Mouse (Mus musculus): ENCODE measurements around the gene Nanp. TPM values are rescaled to one million over a fixed set of nuclear protein-coding genes. Genes with fewer than 3 reads are reported as not detected.
A peak's percentile ranks its signal among the peaks of the same experiment; 100 is the strongest.

The Nanp gene
- polyA plus RNA-seq, 1 experiment from 2014 or later, result 31.0 TPM

- Histone ChIP-seq H3K9me3 (no peaks in the 10 kb centered on the region), H3K9ac (peak overlapping the region; percentile 89), H3K4me3 (peak overlapping the region; percentile 79), H3K36me3 (replicated peaks) (no peaks in the 10 kb centered on the region), H3K27me3 (replicated peaks) (no peaks in the 10 kb centered on the region), H3K4me2 (peak overlapping the region; percentile 97), H3K27ac (no peak overlapping the region), H3K4me1 (peaks cover 16% of the 10 kb centered on the region)
- WGBS, result 84% methylated on average over 1 of the region's 1 CpGs
- ATAC-seq (replicated peaks), result peak; percentile 80
Measured at GRCm38 (mm10) chr2:151009515-151010085, 29.6 kb downstream of the Nanp start.

- peak overlapping the region; percentile 79 for H3K4me3 ChIP-seq
- H3K36me3 ChIP-seq (replicated peaks), result no peaks in the 10 kb centered on the region
- H3K4me2 ChIP-seq, result peak overlapping the region; percentile 97
- peaks cover 16% of the 10 kb centered on the region for H3K4me1 ChIP-seq
- no peaks in the 10 kb centered on the region for H3K27me3 ChIP-seq (replicated peaks)
- no peaks in the 10 kb centered on the region for H3K9me3 ChIP-seq
- H3K27ac ChIP-seq, result peak overlapping the region; percentile 78
- H3K9ac ChIP-seq, result peak overlapping the region; percentile 89
- ATAC-seq (replicated peaks), result peak; percentile 99
- WGBS, result under 1% methylated on average over 57 of the region's 57 CpGs
Measured at GRCm38 (mm10) chr2:151008939-151009509, 30.2 kb downstream of the Nanp start.

- peak overlapping the region; percentile 89 for H3K9ac ChIP-seq
- no peaks in the 10 kb centered on the region for H3K9me3 ChIP-seq
- no peaks in the 10 kb centered on the region for H3K36me3 ChIP-seq (replicated peaks)
- peak; percentile 70 for ATAC-seq (replicated peaks)
- no peak overlapping the region for H3K27ac ChIP-seq
- peak overlapping the region; percentile 97 for H3K4me2 ChIP-seq
- under 1% methylated on average over 21 of the region's 21 CpGs for WGBS
- H3K4me3 ChIP-seq, result peak overlapping the region; percentile 79
- peaks cover 16% of the 10 kb centered on the region for H3K4me1 ChIP-seq
- no peaks in the 10 kb centered on the region for H3K27me3 ChIP-seq (replicated peaks)
Measured at GRCm38 (mm10) chr2:151008517-151008932, 30.7 kb downstream of the Nanp start.

- no peak for ATAC-seq (replicated peaks)
- Histone ChIP-seq H3K36me3 (replicated peaks) (no peaks in the 10 kb centered on the region), H3K27ac (no peak overlapping the region), H3K4me3 (peak overlapping the region; percentile 79), H3K4me1 (peaks cover 16% of the 10 kb centered on the region), H3K4me2 (peak overlapping the region; percentile 97), H3K27me3 (replicated peaks) (no peaks in the 10 kb centered on the region), H3K9ac (no peak overlapping the region; the same call in 1 of the 2 replicates), H3K9me3 (no peaks in the 10 kb centered on the region)
- WGBS, result 45% methylated on average over 6 of the region's 6 CpGs
Measured at GRCm38 (mm10) chr2:151008006-151008405, 31.2 kb downstream of the Nanp start.

GRCm38 (mm10) chr2:151006281-151006945 is 32.8 kb downstream of the Nanp start:
- 61% methylated on average over 5 of the region's 5 CpGs for WGBS
- peaks cover 16% of the 10 kb centered on the region for H3K4me1 ChIP-seq
- no peak overlapping the region for H3K27ac ChIP-seq
- H3K9me3 ChIP-seq, result no peaks in the 10 kb centered on the region
- ATAC-seq (replicated peaks), result no peak
- no peak overlapping the region for H3K9ac ChIP-seq
- H3K36me3 ChIP-seq (replicated peaks), result no peaks in the 10 kb centered on the region
- no peak overlapping the region for H3K4me2 ChIP-seq
- H3K4me3 ChIP-seq, result no peak overlapping the region
- H3K27me3 ChIP-seq (replicated peaks), result no peaks in the 10 kb centered on the region

GRCm38 (mm10) chr2:151004390-151004789 is 34.8 kb downstream of the Nanp start:
- Histone ChIP-seq H3K27me3 (replicated peaks) (no peaks in the 10 kb centered on the region), H3K36me3 (replicated peaks) (no peaks in the 10 kb centered on the region), H3K27ac (no peak overlapping the region), H3K9me3 (no peaks in the 10 kb centered on the region), H3K4me3 (no peak overlapping the region), H3K4me1 (peaks cover 12% of the 10 kb centered on the region), H3K4me2 (no peak overlapping the region), H3K9ac (no peak overlapping the region)
- WGBS, result 97% methylated on average over 10 of the region's 10 CpGs
- no peak for ATAC-seq (replicated peaks)

DNA sequence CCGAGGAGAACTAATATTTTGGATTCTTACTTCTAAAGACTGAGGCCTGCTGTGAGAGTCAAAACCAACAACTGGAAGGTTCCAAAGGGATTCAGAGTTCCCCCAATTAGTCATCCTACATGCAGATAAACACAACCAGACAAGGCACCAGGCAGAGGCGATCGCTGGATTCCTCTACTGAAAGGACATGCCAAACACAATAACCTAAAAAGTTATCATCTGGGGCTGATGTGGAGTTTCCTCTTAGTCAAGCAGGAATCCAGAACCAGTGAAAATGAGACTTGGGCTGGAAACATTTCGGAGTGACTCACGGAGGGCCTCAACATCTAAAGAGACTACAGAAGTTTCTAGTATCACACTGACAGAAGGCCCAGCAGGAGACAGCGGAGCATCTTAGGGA is 35.4 kb downstream of the Nanp start:
- H3K36me3 ChIP-seq (replicated peaks), result no peaks in the 10 kb centered on the region
- 87% methylated on average over 6 of the region's 6 CpGs for WGBS

GRCm38 (mm10) chr2:151001619-151002175 is 37.5 kb downstream of the Nanp start:
- Histone ChIP-seq H3K9ac (no peak overlapping the region), H3K36me3 (replicated peaks) (no peaks in the 10 kb centered on the region), H3K4me3 (no peak overlapping the region), H3K27me3 (replicated peaks) (no peaks in the 10 kb centered on the region), H3K4me1 (no peaks in the 10 kb centered on the region), H3K4me2 (no peak overlapping the region), H3K27ac (no peak overlapping the region), H3K9me3 (no peaks in the 10 kb centered on the region)
- no peak for ATAC-seq (replicated peaks)
- WGBS, result 86% methylated on average over 5 of the region's 5 CpGs

More for the DNA sequence above, 35.4 kb downstream of the Nanp start:
- no peak overlapping the region for H3K4me2 ChIP-seq
- H3K4me3 ChIP-seq, result no peak overlapping the region
- peaks cover 10% of the 10 kb centered on the region for H3K4me1 ChIP-seq
- H3K27me3 ChIP-seq (replicated peaks), result no peaks in the 10 kb centered on the region
- H3K9ac ChIP-seq, result no peak overlapping the region
- no peak for ATAC-seq (replicated peaks)
- no peaks in the 10 kb centered on the region for H3K9me3 ChIP-seq
- H3K27ac ChIP-seq, result no peak overlapping the region

- peak; percentile 92 for ATAC-seq (replicated peaks)
Measured at GRCm38 (mm10) chr2:151000402-151001178, 38.6 kb downstream of the Nanp start.

DNA sequence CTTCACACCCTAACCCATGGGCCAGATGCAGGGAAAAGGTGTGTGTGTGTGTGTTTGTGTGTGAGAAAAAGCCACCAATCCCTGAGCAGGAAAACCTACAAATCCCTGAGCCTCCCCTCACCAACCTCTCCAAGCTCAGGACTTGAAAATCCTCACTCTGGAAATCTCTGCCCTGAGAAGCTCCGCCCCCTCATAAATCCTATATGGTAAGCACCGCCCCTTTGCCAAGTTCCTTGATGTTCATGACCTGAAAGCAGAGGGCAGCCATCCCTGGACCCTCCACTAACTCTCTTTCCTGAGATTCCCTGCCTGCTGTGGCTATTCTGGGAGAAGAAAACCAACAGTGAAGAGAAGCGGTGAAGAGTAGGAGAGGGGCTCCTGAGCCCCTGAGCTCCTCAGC is 40.2 kb downstream of the Nanp start:
- no peaks in the 10 kb centered on the region for H3K4me1 ChIP-seq
- H3K27ac ChIP-seq, result no peak overlapping the region
- H3K9me3 ChIP-seq, result no peaks in the 10 kb centered on the region
- no peak for ATAC-seq (replicated peaks)
- no peak overlapping the region for H3K9ac ChIP-seq
- H3K27me3 ChIP-seq (replicated peaks), result no peaks in the 10 kb centered on the region
- H3K36me3 ChIP-seq (replicated peaks), result no peaks in the 10 kb centered on the region
- 66% methylated on average over 3 of the region's 3 CpGs for WGBS
- no peak overlapping the region for H3K4me3 ChIP-seq
- no peak overlapping the region for H3K4me2 ChIP-seq

More at GRCm38 (mm10) chr2:151000402-151001178, 38.6 kb downstream of the Nanp start:
- Histone ChIP-seq H3K27me3 (replicated peaks) (no peaks in the 10 kb centered on the region), H3K4me2 (no peak overlapping the region), H3K9ac (no peak overlapping the region), H3K9me3 (no peaks in the 10 kb centered on the region), H3K27ac (no peak overlapping the region), H3K4me3 (no peak overlapping the region), H3K4me1 (no peaks in the 10 kb centered on the region), H3K36me3 (replicated peaks) (no peaks in the 10 kb centered on the region)
- 42% methylated on average over 7 of the region's 7 CpGs for WGBS

GRCm38 (mm10) chr2:150997618-150998017 is 41.6 kb downstream of the Nanp start:
- WGBS, result 63% methylated on average over 5 of the region's 5 CpGs
- no peak for ATAC-seq (replicated peaks)
- H3K9ac ChIP-seq, result no peak overlapping the region
- H3K27me3 ChIP-seq (replicated peaks), result no peaks in the 10 kb centered on the region
- H3K27ac ChIP-seq, result no peak overlapping the region
- no peaks in the 10 kb centered on the region for H3K36me3 ChIP-seq (replicated peaks)
- H3K4me1 ChIP-seq, result no peaks in the 10 kb centered on the region
- H3K4me3 ChIP-seq, result no peak overlapping the region
- H3K4me2 ChIP-seq, result no peak overlapping the region
- no peaks in the 10 kb centered on the region for H3K9me3 ChIP-seq

DNA sequence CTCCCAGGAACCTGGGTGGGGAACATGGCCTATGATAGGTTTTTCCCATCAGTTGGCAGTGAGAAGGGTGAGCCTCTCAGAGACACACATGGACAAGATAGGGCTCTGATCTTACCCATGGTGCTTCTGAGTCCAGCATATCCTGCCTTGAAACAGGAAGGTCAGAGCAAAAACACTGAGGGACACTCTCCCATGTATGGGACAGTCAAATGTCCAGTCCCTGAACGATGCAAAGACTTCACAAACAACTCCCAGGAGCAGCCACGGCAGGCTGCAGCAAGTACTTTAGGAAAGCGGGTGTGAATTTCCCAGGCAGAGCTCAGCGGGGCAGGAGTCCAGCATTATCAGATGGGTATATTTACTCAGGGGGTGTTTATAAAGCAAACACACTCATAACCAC is 43.9 kb downstream of the Nanp start:
- no peak for ATAC-seq (replicated peaks)
- H3K4me1 ChIP-seq, result no peaks in the 10 kb centered on the region
- H3K4me2 ChIP-seq, result no peak overlapping the region
- 90% methylated on average over 4 of the region's 4 CpGs for WGBS
- H3K4me3 ChIP-seq, result no peak overlapping the region
- H3K27me3 ChIP-seq (replicated peaks), result no peaks in the 10 kb centered on the region
- no peak overlapping the region for H3K27ac ChIP-seq
- H3K9me3 ChIP-seq, result no peaks in the 10 kb centered on the region
- no peaks in the 10 kb centered on the region for H3K36me3 ChIP-seq (replicated peaks)
- no peak overlapping the region for H3K9ac ChIP-seq
